Mouse (Mus musculus): Measurements from ENCODE around the gene Eno2. TPM values are rescaled to one million over a fixed set of nuclear protein-coding genes. Genes with fewer than 3 reads are reported as not detected.

Eno2 gene
- polyA plus RNA-seq, 1 experiment from 2014 or later = 27.5 TPM

GRCm38 (mm10) chr6:124756652-124757350 is 12.7 kb downstream of the Eno2 start:
- peaks cover 55% of the 10 kb centered on the region for H3K4me1 ChIP-seq (replicated peaks)
- ATAC-seq = peak; percentile 77
- H3K9ac ChIP-seq (replicated peaks) = peak overlapping the region; percentile 95
- H3K9me3 ChIP-seq = no peaks in the 10 kb centered on the region
- H3K27me3 ChIP-seq = no peaks in the 10 kb centered on the region
- under 1% methylated on average over 51 of the region's 54 CpGs for WGBS
- H3K36me3 ChIP-seq = no peaks in the 10 kb centered on the region; the same call in 1 of the 2 replicates
- peak overlapping the region; percentile 84 for H3K4me3 ChIP-seq (replicated peaks)
- H3K27ac ChIP-seq = peak overlapping the region; percentile 98
- peak overlapping the region; percentile 79 for H3K4me2 ChIP-seq (replicated peaks)

GRCm38 (mm10) chr6:124755831-124756595 is 13.5 kb downstream of the Eno2 start, which contains the start of the genes Gm45234 and Atn1:
Gm45234 (minus strand) TSS chr6:124756021.
Atn1 (minus strand) TSS chr6:124756524.
- Histone ChIP-seq H3K4me1 (replicated peaks) (peaks cover 55% of the 10 kb centered on the region), H3K36me3 (no peaks in the 10 kb centered on the region; the same call in 1 of the 2 replicates), H3K9ac (replicated peaks) (peak within 1 kb of the TSS; percentile 95), H3K4me2 (replicated peaks) (peak within 1 kb of the TSS; percentile 79), H3K27ac (peak within 1 kb of the TSS; percentile 98), H3K27me3 (no peaks in the 10 kb centered on the region), H3K4me3 (replicated peaks) (peak within 1 kb of the TSS; percentile 84), H3K9me3 (no peaks in the 10 kb centered on the region)
- under 1% methylated on average over 51 of the region's 100 CpGs for WGBS
- ATAC-seq = peak; percentile 68

GRCm38 (mm10) chr6:124755306-124755705 is 14.2 kb downstream of the Eno2 start:
- Histone ChIP-seq H3K9me3 (no peaks in the 10 kb centered on the region), H3K36me3 (no peaks in the 10 kb centered on the region; the same call in 1 of the 2 replicates), H3K4me1 (replicated peaks) (peaks cover 55% of the 10 kb centered on the region), H3K9ac (replicated peaks) (peak overlapping the region; percentile 95), H3K27me3 (no peaks in the 10 kb centered on the region), H3K4me2 (replicated peaks) (peak overlapping the region; percentile 79), H3K4me3 (replicated peaks) (peak overlapping the region; percentile 84), H3K27ac (peak overlapping the region; percentile 98)
- no peak for ATAC-seq
- WGBS = 0% methylated on average over 3 of the region's 3 CpGs

GRCm38 (mm10) chr6:124753861-124754260 is 15.6 kb downstream of the Eno2 start:
- Histone ChIP-seq H3K9me3 (no peaks in the 10 kb centered on the region), H3K4me1 (replicated peaks) (peaks cover 48% of the 10 kb centered on the region), H3K27ac (no peak overlapping the region), H3K36me3 (peaks cover 10% of the 10 kb centered on the region), H3K9ac (replicated peaks) (no peak overlapping the region), H3K4me2 (replicated peaks) (peak overlapping the region; percentile 79; the same call in 1 of the 2 replicates), H3K27me3 (no peaks in the 10 kb centered on the region), H3K4me3 (replicated peaks) (no peak overlapping the region)
- 95% methylated on average over 2 of the region's 2 CpGs for WGBS
- no peak for ATAC-seq

- H3K4me3 ChIP-seq (replicated peaks) = no peak overlapping the region
- peaks cover 41% of the 10 kb centered on the region for H3K4me1 ChIP-seq (replicated peaks)
- H3K27me3 ChIP-seq = no peaks in the 10 kb centered on the region
- no peak overlapping the region for H3K27ac ChIP-seq
- no peak overlapping the region for H3K4me2 ChIP-seq (replicated peaks)
- H3K9ac ChIP-seq (replicated peaks) = no peak overlapping the region
- ATAC-seq = no peak
- H3K9me3 ChIP-seq = no peaks in the 10 kb centered on the region
- H3K36me3 ChIP-seq = peaks cover 34% of the 10 kb centered on the region
- WGBS = 85% methylated on average over 8 of the region's 8 CpGs
Observed at GRCm38 (mm10) chr6:124750405-124750804, 19.1 kb downstream of the Eno2 start.

GRCm38 (mm10) chr6:124746654-124747632 is 22.5 kb downstream of the Eno2 start:
- peaks cover 59% of the 10 kb centered on the region for H3K36me3 ChIP-seq
- H3K4me3 ChIP-seq (replicated peaks) = peak overlapping the region; percentile 50
- peak; percentile 3; the same call in 1 of the 2 replicates for ATAC-seq
- H3K9ac ChIP-seq (replicated peaks) = peak overlapping the region; percentile 80; the same call in 1 of the 2 replicates
- peak overlapping the region; percentile 93 for H3K27ac ChIP-seq
- H3K9me3 ChIP-seq = no peaks in the 10 kb centered on the region
- H3K4me2 ChIP-seq (replicated peaks) = peak overlapping the region; percentile 97
- no peaks in the 10 kb centered on the region for H3K27me3 ChIP-seq
- peaks cover 24% of the 10 kb centered on the region for H3K4me1 ChIP-seq (replicated peaks)
- WGBS = 90% methylated on average over 7 of the region's 7 CpGs

GRCm38 (mm10) chr6:124746296-124746605 is 23.2 kb downstream of the Eno2 start:
- peaks cover 29% of the 10 kb centered on the region for H3K4me1 ChIP-seq (replicated peaks)
- peak overlapping the region; percentile 50 for H3K4me3 ChIP-seq (replicated peaks)
- peak; percentile 18; the same call in 1 of the 2 replicates for ATAC-seq
- no peaks in the 10 kb centered on the region for H3K9me3 ChIP-seq
- H3K27ac ChIP-seq = peak overlapping the region; percentile 93
- H3K4me2 ChIP-seq (replicated peaks) = peak overlapping the region; percentile 97
- H3K36me3 ChIP-seq = peaks cover 59% of the 10 kb centered on the region
- peak overlapping the region; percentile 80 for H3K9ac ChIP-seq (replicated peaks)
- H3K27me3 ChIP-seq = no peaks in the 10 kb centered on the region
- WGBS = 12% methylated on average over 8 of the region's 8 CpGs

- WGBS = under 1% methylated on average over 85 of the region's 85 CpGs
- peak overlapping the region; percentile 50 for H3K4me3 ChIP-seq (replicated peaks)
- H3K27me3 ChIP-seq = no peaks in the 10 kb centered on the region
- peak overlapping the region; percentile 93 for H3K27ac ChIP-seq
- H3K4me2 ChIP-seq (replicated peaks) = peak overlapping the region; percentile 97
- no peaks in the 10 kb centered on the region for H3K9me3 ChIP-seq
- peaks cover 59% of the 10 kb centered on the region for H3K36me3 ChIP-seq
- peak overlapping the region; percentile 80 for H3K9ac ChIP-seq (replicated peaks)
- peak; percentile 83 for ATAC-seq
- H3K4me1 ChIP-seq (replicated peaks) = peaks cover 29% of the 10 kb centered on the region
Observed at GRCm38 (mm10) chr6:124745490-124746295, 23.8 kb downstream of the Eno2 start.

GRCm38 (mm10) chr6:124744755-124745321 is 24.6 kb downstream of the Eno2 start:
- ATAC-seq = no peak; the same call in 1 of the 2 replicates
- Histone ChIP-seq H3K27ac (peak overlapping the region; percentile 93), H3K4me1 (replicated peaks) (peaks cover 33% of the 10 kb centered on the region), H3K4me2 (replicated peaks) (peak overlapping the region; percentile 97), H3K27me3 (no peaks in the 10 kb centered on the region), H3K9me3 (no peaks in the 10 kb centered on the region), H3K9ac (replicated peaks) (peak overlapping the region; percentile 80), H3K4me3 (replicated peaks) (peak overlapping the region; percentile 50), H3K36me3 (peaks cover 59% of the 10 kb centered on the region)
- WGBS = 73% methylated on average over 26 of the region's 26 CpGs

GRCm38 (mm10) chr6:124743647-124744046 is 25.8 kb downstream of the Eno2 start:
- Histone ChIP-seq H3K4me1 (replicated peaks) (peaks cover 45% of the 10 kb centered on the region), H3K27me3 (no peaks in the 10 kb centered on the region), H3K36me3 (peaks cover 54% of the 10 kb centered on the region), H3K9ac (replicated peaks) (no peak overlapping the region), H3K4me3 (replicated peaks) (no peak overlapping the region), H3K4me2 (replicated peaks) (no peak overlapping the region), H3K9me3 (no peaks in the 10 kb centered on the region), H3K27ac (no peak overlapping the region)
- no peak for ATAC-seq
- WGBS = 93% methylated on average over 8 of the region's 8 CpGs

All from midbrain, embryonic 13.5 days (tissue).